Mouse (Mus musculus): ENCODE results near the gene Tmprss13. TPM values are rescaled to one million over a fixed set of nuclear protein-coding genes. Genes with fewer than 3 reads are reported as not detected.

The Tmprss13 gene
- polyA plus RNA-seq, 1 experiment from 2014 or later: 0.06 TPM

- Histone ChIP-seq H3K27ac (ENCODE audit: low read depth, low read length) (no peak overlapping the region), H3K9me3 (ENCODE audit: control insufficient read depth, low read length) (no peaks in the 10 kb centered on the region), H3K36me3 (ENCODE audit: control insufficient read depth, insufficient read depth, low read length) (no peaks in the 10 kb centered on the region), H3K4me2 (ENCODE audit: low read length) (no peak overlapping the region), H3K4me1 (ENCODE audit: control insufficient read depth, insufficient read depth, low read depth, low read length) (no peaks in the 10 kb centered on the region), H3K4me3 (ENCODE audit: low read length) (no peak overlapping the region), H3K9ac (ENCODE audit: low read depth, low read length) (no peak overlapping the region), H3K27me3 (replicated peaks; ENCODE audit: control insufficient read depth, insufficient read depth, low read length) (no peaks in the 10 kb centered on the region)
- WGBS: 50% methylated on average over 5 of the region's 5 CpGs
- no peak for ATAC-seq
Observed at GRCm38 (mm10) chr9:45349851-45350250, 31.0 kb downstream of the Tmprss13 start.

- H3K4me3 ChIP-seq (ENCODE audit: low read length): no peak overlapping the region
- H3K27me3 ChIP-seq (replicated peaks; ENCODE audit: control insufficient read depth, insufficient read depth, low read length): no peaks in the 10 kb centered on the region
- no peak overlapping the region for H3K4me2 ChIP-seq (ENCODE audit: low read length)
- no peak overlapping the region for H3K9ac ChIP-seq (ENCODE audit: low read depth, low read length)
- H3K9me3 ChIP-seq (ENCODE audit: control insufficient read depth, low read length): no peaks in the 10 kb centered on the region
- H3K27ac ChIP-seq (ENCODE audit: low read depth, low read length): no peak overlapping the region
- no peaks in the 10 kb centered on the region for H3K4me1 ChIP-seq (ENCODE audit: control insufficient read depth, insufficient read depth, low read depth, low read length)
- ATAC-seq: no peak
- 95% methylated on average over 2 of the region's 2 CpGs for WGBS
- no peaks in the 10 kb centered on the region for H3K36me3 ChIP-seq (ENCODE audit: control insufficient read depth, insufficient read depth, low read length)
Observed at GRCm38 (mm10) chr9:45355192-45355591, 36.3 kb downstream of the Tmprss13 start.

DNA sequence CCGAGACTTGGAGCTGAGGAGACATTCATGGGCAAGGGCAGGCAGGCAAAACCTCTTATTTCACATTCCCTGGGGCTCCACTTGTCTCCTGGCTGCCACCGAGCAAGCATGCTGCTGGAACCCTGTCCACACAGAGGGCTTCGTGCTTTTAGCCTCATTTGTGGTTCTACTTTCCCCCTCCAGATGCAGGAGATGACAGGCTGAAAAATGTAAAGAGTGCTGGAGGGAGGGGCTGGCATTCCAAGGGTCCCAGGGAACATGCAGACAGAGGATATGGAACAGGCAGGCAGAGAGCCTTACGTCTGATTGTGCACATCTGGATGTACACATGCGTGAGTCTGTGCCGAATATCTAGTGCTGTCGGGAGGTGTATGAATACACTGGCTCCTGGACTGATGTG lies 39.5 kb downstream of the Tmprss13 start:
- Histone ChIP-seq H3K27me3 (replicated peaks; ENCODE audit: control insufficient read depth, insufficient read depth, low read length) (no peaks in the 10 kb centered on the region), H3K9ac (ENCODE audit: low read depth, low read length) (no peak overlapping the region), H3K4me3 (ENCODE audit: low read length) (no peak overlapping the region), H3K36me3 (ENCODE audit: control insufficient read depth, insufficient read depth, low read length) (no peaks in the 10 kb centered on the region), H3K27ac (ENCODE audit: low read depth, low read length) (no peak overlapping the region), H3K9me3 (ENCODE audit: control insufficient read depth, low read length) (no peaks in the 10 kb centered on the region), H3K4me2 (ENCODE audit: low read length) (no peak overlapping the region), H3K4me1 (ENCODE audit: control insufficient read depth, insufficient read depth, low read depth, low read length) (no peaks in the 10 kb centered on the region; the same call in 1 of the 2 replicates)
- WGBS: 69% methylated on average over 7 of the region's 7 CpGs
- ATAC-seq: no peak

- H3K36me3 ChIP-seq (ENCODE audit: control insufficient read depth, insufficient read depth, low read length): no peaks in the 10 kb centered on the region
Observed at GRCm38 (mm10) chr9:45362051-45362461, 43.2 kb downstream of the Tmprss13 start.

DNA sequence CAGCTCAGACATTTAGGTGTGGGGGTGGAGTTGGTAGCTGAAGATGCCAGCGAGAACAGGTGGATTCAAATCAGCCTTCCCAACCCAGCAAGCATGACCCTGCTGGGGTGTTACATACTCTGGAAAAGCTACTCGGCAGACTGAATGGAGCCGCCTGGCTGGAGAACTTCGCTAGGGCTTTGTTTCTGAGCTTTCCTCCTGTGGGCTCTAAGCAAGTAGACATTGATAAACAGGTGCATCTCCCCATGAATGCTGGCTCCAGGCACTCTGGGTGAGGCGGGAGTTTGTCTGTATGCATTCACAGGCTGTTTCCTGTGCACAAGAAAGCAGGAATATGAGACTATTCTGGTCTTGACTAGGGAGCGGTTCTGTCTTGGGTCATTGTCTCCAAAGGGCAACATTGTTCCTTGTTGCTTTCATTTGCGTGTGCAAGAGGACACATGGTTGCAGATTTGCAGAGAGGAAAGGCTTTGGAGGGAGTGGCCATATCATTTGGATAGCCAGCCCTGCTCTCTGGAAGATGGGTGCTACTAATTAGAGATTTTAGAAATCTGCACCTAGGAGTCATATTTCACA lies 44.8 kb downstream of the Tmprss13 start:
- no peak for ATAC-seq
- no peaks in the 10 kb centered on the region for H3K9me3 ChIP-seq (ENCODE audit: control insufficient read depth, low read length)
- H3K36me3 ChIP-seq (ENCODE audit: control insufficient read depth, insufficient read depth, low read length): no peaks in the 10 kb centered on the region
- H3K27me3 ChIP-seq (replicated peaks; ENCODE audit: control insufficient read depth, insufficient read depth, low read length): no peaks in the 10 kb centered on the region
- WGBS: 39% methylated on average over 7 of the region's 7 CpGs
- no peak overlapping the region for H3K4me3 ChIP-seq (ENCODE audit: low read length)
- no peak overlapping the region for H3K4me2 ChIP-seq (ENCODE audit: low read length)
- H3K27ac ChIP-seq (ENCODE audit: low read depth, low read length): no peak overlapping the region
- no peaks in the 10 kb centered on the region; the same call in 1 of the 2 replicates for H3K4me1 ChIP-seq (ENCODE audit: control insufficient read depth, insufficient read depth, low read depth, low read length)
- H3K9ac ChIP-seq (ENCODE audit: low read depth, low read length): no peak overlapping the region

More at GRCm38 (mm10) chr9:45362051-45362461, 43.2 kb downstream of the Tmprss13 start:
- no peaks in the 10 kb centered on the region for H3K9me3 ChIP-seq (ENCODE audit: control insufficient read depth, low read length)
- no peak overlapping the region for H3K9ac ChIP-seq (ENCODE audit: low read depth, low read length)
- no peak overlapping the region for H3K27ac ChIP-seq (ENCODE audit: low read depth, low read length)
- ATAC-seq: no peak
- H3K27me3 ChIP-seq (replicated peaks; ENCODE audit: control insufficient read depth, insufficient read depth, low read length): no peaks in the 10 kb centered on the region
- no peak overlapping the region for H3K4me2 ChIP-seq (ENCODE audit: low read length)
- WGBS: 35% methylated on average over 2 of the region's 2 CpGs
- H3K4me1 ChIP-seq (ENCODE audit: control insufficient read depth, insufficient read depth, low read depth, low read length): no peaks in the 10 kb centered on the region; the same call in 1 of the 2 replicates
- no peak overlapping the region for H3K4me3 ChIP-seq (ENCODE audit: low read length)

DNA sequence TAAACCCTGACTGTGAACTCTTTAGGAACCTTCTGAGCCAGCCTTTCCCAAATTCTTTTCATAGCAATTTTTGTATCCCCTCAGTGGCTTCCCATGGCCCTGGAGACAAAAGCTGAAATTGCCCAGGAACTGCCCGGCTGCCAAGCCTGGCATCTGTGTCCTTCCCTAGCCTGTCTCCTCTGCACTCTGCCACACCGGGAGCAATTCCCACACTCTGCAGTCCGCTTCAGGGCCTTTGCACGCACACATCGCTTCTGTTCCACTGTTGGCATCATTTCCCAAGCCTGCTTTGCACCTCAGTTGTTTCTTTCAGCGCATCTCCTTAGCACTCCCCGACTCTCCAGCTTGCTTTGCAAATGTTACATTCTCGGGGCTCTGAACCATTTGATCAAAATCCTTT lies 48.8 kb downstream of the Tmprss13 start:
- H3K36me3 ChIP-seq (ENCODE audit: control insufficient read depth, insufficient read depth, low read length): no peaks in the 10 kb centered on the region
- ATAC-seq: no peak
- no peak overlapping the region for H3K27ac ChIP-seq (ENCODE audit: low read depth, low read length)
- H3K9me3 ChIP-seq (ENCODE audit: control insufficient read depth, low read length): no peaks in the 10 kb centered on the region
- no peak overlapping the region for H3K9ac ChIP-seq (ENCODE audit: low read depth, low read length)
- H3K4me1 ChIP-seq (ENCODE audit: control insufficient read depth, insufficient read depth, low read depth, low read length): peaks cover 20% of the 10 kb centered on the region
- no peak overlapping the region for H3K4me3 ChIP-seq (ENCODE audit: low read length)
- WGBS: 59% methylated on average over 8 of the region's 8 CpGs
- H3K4me2 ChIP-seq (ENCODE audit: low read length): no peak overlapping the region
- H3K27me3 ChIP-seq (replicated peaks; ENCODE audit: control insufficient read depth, insufficient read depth, low read length): no peaks in the 10 kb centered on the region

DNA sequence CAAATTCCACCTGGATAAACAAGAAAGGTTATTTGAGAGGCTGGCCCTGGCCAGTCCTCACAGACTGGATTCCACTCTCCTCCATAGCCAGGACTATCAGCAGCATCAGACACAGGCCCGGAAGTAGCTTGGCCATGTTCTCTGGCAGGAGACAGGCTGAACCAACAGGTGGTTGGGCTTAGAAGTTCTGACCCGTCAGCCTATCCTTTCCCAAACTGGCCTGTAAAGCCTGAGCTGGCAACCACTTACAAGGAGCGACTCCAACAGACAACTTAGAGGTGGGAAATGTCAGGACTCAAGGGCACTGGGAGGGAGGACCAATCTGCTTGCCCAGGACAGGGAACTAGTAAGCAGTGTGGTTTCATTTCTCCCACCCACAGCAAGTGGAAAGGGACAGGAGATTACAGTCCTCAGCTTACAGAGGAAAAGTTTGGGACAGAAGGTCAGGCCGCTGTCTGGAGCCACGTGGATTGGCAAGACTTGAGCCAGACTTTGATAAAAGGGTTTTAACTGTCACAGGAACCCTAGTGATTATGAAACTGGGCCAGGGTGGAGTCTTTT lies 49.5 kb downstream of the Tmprss13 start:
- Histone ChIP-seq H3K27ac (ENCODE audit: low read depth, low read length) (no peak overlapping the region), H3K27me3 (replicated peaks; ENCODE audit: control insufficient read depth, insufficient read depth, low read length) (no peaks in the 10 kb centered on the region)
- WGBS: 79% methylated on average over 5 of the region's 5 CpGs

DNA sequence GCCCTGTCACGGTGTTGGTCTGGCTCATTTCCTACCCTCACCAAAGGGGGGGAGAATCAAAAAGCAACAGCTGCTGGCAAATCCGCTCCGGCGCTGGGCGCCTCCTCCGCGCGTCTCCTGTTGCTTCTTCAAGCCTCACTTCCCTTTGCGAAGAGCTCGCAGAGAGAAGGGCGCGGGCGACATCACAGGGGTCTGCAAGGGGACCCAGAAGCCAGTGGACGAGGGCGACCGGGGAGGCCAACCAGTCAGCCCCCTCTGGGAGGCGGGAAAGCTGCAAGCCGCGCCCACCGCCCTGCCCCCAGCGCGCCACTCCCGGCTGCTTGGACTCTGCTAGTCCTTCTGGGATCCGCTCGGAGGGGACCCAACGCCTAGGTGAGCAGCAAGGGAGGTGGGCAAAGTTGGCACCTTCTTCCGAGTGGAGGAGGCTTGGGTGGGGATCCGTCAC lies 51.2 kb downstream of the Tmprss13 start, which contains the start of gene Fxyd6:
Gene Fxyd6 (plus strand): TSS at position 69 of the 445 bp plus-strand sequence.
- Histone ChIP-seq H3K4me3 (ENCODE audit: low read length) (peak within 1 kb of the TSS; percentile 78), H3K27ac (ENCODE audit: low read depth, low read length) (peak within 1 kb of the TSS; percentile 88), H3K9ac (ENCODE audit: low read depth, low read length) (peak within 1 kb of the TSS; percentile 85), H3K36me3 (ENCODE audit: control insufficient read depth, insufficient read depth, low read length) (no peaks in the 10 kb centered on the region), H3K4me1 (ENCODE audit: control insufficient read depth, insufficient read depth, low read depth, low read length) (peaks cover 23% of the 10 kb centered on the region), H3K9me3 (ENCODE audit: control insufficient read depth, low read length) (no peaks in the 10 kb centered on the region), H3K27me3 (replicated peaks; ENCODE audit: control insufficient read depth, insufficient read depth, low read length) (no peaks in the 10 kb centered on the region), H3K4me2 (ENCODE audit: low read length) (peak within 1 kb of the TSS; percentile 84)
- under 1% methylated on average over 28 of the region's 28 CpGs for WGBS
- peak; percentile 84 for ATAC-seq

More for the DNA sequence above, 49.5 kb downstream of the Tmprss13 start:
- Histone ChIP-seq H3K4me1 (ENCODE audit: control insufficient read depth, insufficient read depth, low read depth, low read length) (peaks cover 23% of the 10 kb centered on the region), H3K9me3 (ENCODE audit: control insufficient read depth, low read length) (no peaks in the 10 kb centered on the region), H3K4me2 (ENCODE audit: low read length) (no peak overlapping the region), H3K36me3 (ENCODE audit: control insufficient read depth, insufficient read depth, low read length) (no peaks in the 10 kb centered on the region), H3K4me3 (ENCODE audit: low read length) (no peak overlapping the region), H3K9ac (ENCODE audit: low read depth, low read length) (no peak overlapping the region)
- ATAC-seq: no peak

GRCm38 (mm10) chr9:45370616-45371336 lies 51.9 kb downstream of the Tmprss13 start:
- Histone ChIP-seq H3K27ac (ENCODE audit: low read depth, low read length) (peak overlapping the region; percentile 88), H3K4me2 (ENCODE audit: low read length) (peak overlapping the region; percentile 84)
- under 1% methylated on average over 25 of the region's 25 CpGs for WGBS

More at GRCm38 (mm10) chr9:45370616-45371336, 51.9 kb downstream of the Tmprss13 start:
- H3K36me3 ChIP-seq (ENCODE audit: control insufficient read depth, insufficient read depth, low read length): no peaks in the 10 kb centered on the region
- no peaks in the 10 kb centered on the region for H3K9me3 ChIP-seq (ENCODE audit: control insufficient read depth, low read length)
- H3K4me3 ChIP-seq (ENCODE audit: low read length): peak overlapping the region; percentile 78
- peak; percentile 25 for ATAC-seq
- peaks cover 23% of the 10 kb centered on the region for H3K4me1 ChIP-seq (ENCODE audit: control insufficient read depth, insufficient read depth, low read depth, low read length)
- H3K27me3 ChIP-seq (replicated peaks; ENCODE audit: control insufficient read depth, insufficient read depth, low read length): no peaks in the 10 kb centered on the region
- H3K9ac ChIP-seq (ENCODE audit: low read depth, low read length): peak overlapping the region; percentile 85
